Mouse (Mus musculus) neural tube, embryonic 11.5 days (tissue): ENCODE results near the gene Alk. TPM values are rescaled to one million over a fixed set of nuclear protein-coding genes. Genes with fewer than 3 reads are reported as not detected.

Experiments
- ATAC-seq: fragments of 200-750 bp; cut with Nextera tagmentation; 2 replicates; pipeline ENCODE4 v1.8.0; 2017; ENCODE audit warnings: moderate number of reproducible peaks, mild to moderate bottlenecking, moderate TSS enrichment, moderate library complexity; ENCODE audit not compliant: insufficient read depth, low FRiP score, low TSS enrichment
- DNase-seq: peaks from one replicate; pipeline ENCODE4 v3.0.0-alpha.2; 2015; ENCODE audit warnings: low spot score
- H3K27ac ChIP-seq: fragments of 300-500 bp; sonication (generic); 2 replicates; pipeline ENCODE4 v1.5.1; 2014; ENCODE audit warnings: low read depth, mild to moderate bottlenecking, low read length
- H3K27me3 ChIP-seq: fragments of 300-500 bp; sonication (generic); 2 replicates; pipeline ENCODE4 v1.6.1; 2014; ENCODE audit warnings: mild to moderate bottlenecking, low read length, mixed read lengths; ENCODE audit not compliant: control insufficient read depth, insufficient read depth
- H3K36me3 ChIP-seq: fragments of 300-500 bp; sonication (generic); 2 replicates; pipeline ENCODE4 v1.6.1; 2014; ENCODE audit warnings: mild to moderate bottlenecking, low read length, moderate library complexity, mixed read lengths; ENCODE audit not compliant: control insufficient read depth, insufficient read depth
- H3K4me1 ChIP-seq: fragments of 300-500 bp; sonication (generic); 2 replicates; pipeline ENCODE4 v1.6.1; 2014; ENCODE audit warnings: low read length, mixed read lengths; ENCODE audit not compliant: control insufficient read depth, insufficient read depth
- H3K4me2 ChIP-seq: fragments of 300-500 bp; sonication (generic); 2 replicates; pipeline ENCODE4 v1.6.1; 2014; ENCODE audit warnings: low read depth, mild to moderate bottlenecking, moderate library complexity
- H3K4me3 ChIP-seq: fragments of 300-500 bp; sonication (generic); 2 replicates; pipeline ENCODE4 v1.5.1; 2014; ENCODE audit warnings: low read depth, low read length
- H3K9ac ChIP-seq: fragments of 300-500 bp; sonication (generic); 2 replicates; pipeline ENCODE4 v1.6.1; 2014; ENCODE audit warnings: mild to moderate bottlenecking, low read length
- H3K9me3 ChIP-seq: fragments of 300-500 bp; sonication (generic); 2 replicates; pipeline ENCODE4 v1.6.1; 2016; ENCODE audit warnings: low read length; ENCODE audit not compliant: control insufficient read depth
- WGBS: fragments of 180-500 bp; shearing (Covaris S2); extraction: QIAGEN DNeasy Blood & Tissue Kit; methylation state at CpG from one replicate; pipeline ENCODE4 v1.1.7; 2014; 5-methylcytosine and 5-hydroxymethylcytosine counted together
- polyA plus RNA-seq: library from polyadenylated mRNA; unstranded; fragments of >200 nt; fragmentation: Nextera tagmentation; extraction: Ambion mirVana; gene quantifications from 2 replicates; pipeline ENCODE4 v1.2.1, GENCODE M21; 2014

Alk gene
- polyA plus RNA-seq, 1 experiment from 2014 or later: 0.40 TPM

DNA sequence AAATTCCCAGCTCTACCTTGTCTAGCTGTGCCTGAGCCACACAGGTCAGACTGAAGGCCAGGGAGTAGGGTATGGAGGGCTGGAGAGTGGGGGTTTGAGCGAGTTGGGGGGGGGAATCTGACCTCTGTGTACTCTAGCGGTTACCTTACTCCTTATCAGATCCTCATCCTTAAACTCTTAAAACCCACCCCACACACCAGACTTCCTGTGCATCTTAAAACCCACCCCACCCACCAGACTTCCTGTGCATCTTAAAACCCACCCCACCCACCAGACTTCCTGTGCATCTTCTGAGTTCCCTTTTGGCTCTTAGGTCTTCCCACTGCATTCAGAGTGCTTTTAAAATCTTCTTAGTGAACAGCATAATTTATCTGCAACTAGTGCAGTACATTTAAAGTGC, 422.0 kb downstream of the Alk start:
- H3K4me2 ChIP-seq: no peak overlapping the region
- ATAC-seq (no peak), DNase-seq (no peak)
- no peaks in the 10 kb centered on the region for H3K4me1 ChIP-seq
- no peaks in the 10 kb centered on the region for H3K27me3 ChIP-seq
- no peak overlapping the region for H3K4me3 ChIP-seq
- H3K36me3 ChIP-seq: no peaks in the 10 kb centered on the region
- 85% methylated on average over 2 of the region's 2 CpGs for WGBS
- no peak overlapping the region for H3K9ac ChIP-seq
- H3K9me3 ChIP-seq: no peaks in the 10 kb centered on the region
- no peak overlapping the region for H3K27ac ChIP-seq

GRCm38 (mm10) chr17:72180200-72180599, 424.2 kb downstream of the Alk start:
- H3K36me3 ChIP-seq: no peaks in the 10 kb centered on the region
- no peak overlapping the region for H3K4me3 ChIP-seq
- 95% methylated on average over 9 of the region's 9 CpGs for WGBS
- H3K9ac ChIP-seq: no peak overlapping the region
- ATAC-seq (no peak), DNase-seq (no peak)
- H3K9me3 ChIP-seq: no peaks in the 10 kb centered on the region
- H3K27me3 ChIP-seq: no peaks in the 10 kb centered on the region
- H3K27ac ChIP-seq: no peak overlapping the region
- H3K4me1 ChIP-seq: no peaks in the 10 kb centered on the region
- no peak overlapping the region for H3K4me2 ChIP-seq

- H3K27me3 ChIP-seq: no peaks in the 10 kb centered on the region
- 91% methylated on average over 14 of the region's 14 CpGs for WGBS
- no peaks in the 10 kb centered on the region for H3K9me3 ChIP-seq
- no peak for ATAC-seq
- no peaks in the 10 kb centered on the region for H3K36me3 ChIP-seq
- H3K27ac ChIP-seq: no peak overlapping the region
- no peak overlapping the region for H3K9ac ChIP-seq
- H3K4me1 ChIP-seq: no peaks in the 10 kb centered on the region
- DNase-seq: no peak
- H3K4me3 ChIP-seq: no peak overlapping the region
- no peak overlapping the region for H3K4me2 ChIP-seq
Measured at GRCm38 (mm10) chr17:72179722-72180140, 424.7 kb downstream of the Alk start.

DNA sequence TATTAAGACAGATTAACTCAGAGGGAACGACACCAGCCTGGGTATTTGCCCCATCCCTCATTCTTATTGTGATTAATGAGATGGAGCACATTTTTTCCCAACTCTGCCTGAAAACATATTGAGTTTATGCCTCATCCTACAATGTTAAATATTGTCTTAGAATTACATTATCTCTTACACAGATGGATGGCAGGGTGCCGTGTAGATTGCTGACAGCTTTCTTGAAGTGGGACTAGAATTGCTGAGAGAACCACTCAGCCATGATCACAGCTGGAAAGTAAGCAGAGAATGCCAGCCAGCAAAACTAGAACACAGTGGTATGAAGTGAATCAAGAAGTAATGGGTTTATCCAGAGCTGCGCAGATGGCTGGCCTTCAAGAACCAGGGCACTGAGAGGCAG, 430.6 kb downstream of the Alk start:
- Histone ChIP-seq H3K4me3 (no peak overlapping the region), H3K27me3 (no peaks in the 10 kb centered on the region), H3K9me3 (no peaks in the 10 kb centered on the region), H3K9ac (no peak overlapping the region), H3K27ac (no peak overlapping the region), H3K4me2 (no peak overlapping the region), H3K36me3 (no peaks in the 10 kb centered on the region), H3K4me1 (no peaks in the 10 kb centered on the region)
- 76% methylated on average over 3 of the region's 3 CpGs for WGBS
- DNase-seq (no peak), ATAC-seq (no peak)

DNA sequence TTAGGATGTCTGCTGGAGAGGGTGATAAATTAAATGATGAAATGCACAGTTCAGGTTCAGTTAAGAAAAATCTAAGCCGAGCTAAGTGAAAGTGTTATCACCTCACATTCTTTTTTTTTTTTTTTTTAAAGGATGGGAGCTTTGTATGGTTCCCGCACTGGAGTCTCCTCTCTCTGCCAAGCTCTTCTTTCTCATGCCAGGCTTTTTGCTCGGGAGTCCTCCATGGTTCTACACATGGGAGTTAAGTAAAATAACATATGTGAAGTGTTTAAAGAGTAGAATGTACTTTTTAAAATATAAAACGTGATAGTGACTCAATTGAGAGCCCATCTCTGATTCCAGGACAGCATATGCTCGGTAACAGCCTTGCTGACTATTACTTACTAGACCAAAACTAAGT, 436.3 kb downstream of the Alk start:
- DNase-seq (no peak), ATAC-seq (no peak)
- Histone ChIP-seq H3K4me2 (no peak overlapping the region), H3K4me1 (no peaks in the 10 kb centered on the region), H3K36me3 (no peaks in the 10 kb centered on the region), H3K27me3 (no peaks in the 10 kb centered on the region), H3K27ac (no peak overlapping the region), H3K9me3 (no peaks in the 10 kb centered on the region), H3K9ac (no peak overlapping the region), H3K4me3 (no peak overlapping the region)
- 77% methylated on average over 5 of the region's 5 CpGs for WGBS

GRCm38 (mm10) chr17:72158857-72159385, 445.5 kb downstream of the Alk start:
- DNase-seq: no peak
- ATAC-seq: no peak
- no peaks in the 10 kb centered on the region for H3K9me3 ChIP-seq
- no peak overlapping the region for H3K27ac ChIP-seq
- 62% methylated on average over 5 of the region's 5 CpGs for WGBS
- no peaks in the 10 kb centered on the region for H3K4me1 ChIP-seq
- H3K4me3 ChIP-seq: no peak overlapping the region
- H3K9ac ChIP-seq: no peak overlapping the region
- H3K36me3 ChIP-seq: no peaks in the 10 kb centered on the region
- H3K4me2 ChIP-seq: no peak overlapping the region
- no peaks in the 10 kb centered on the region for H3K27me3 ChIP-seq

- no peaks in the 10 kb centered on the region for H3K27me3 ChIP-seq
- no peak overlapping the region for H3K4me3 ChIP-seq
- H3K36me3 ChIP-seq: no peaks in the 10 kb centered on the region
- ATAC-seq: no peak
- no peaks in the 10 kb centered on the region for H3K9me3 ChIP-seq
- no peaks in the 10 kb centered on the region for H3K4me1 ChIP-seq
- no peak for DNase-seq
- WGBS: 75% methylated on average over 10 of the region's 10 CpGs
- no peak overlapping the region for H3K27ac ChIP-seq
- H3K9ac ChIP-seq: no peak overlapping the region
- no peak overlapping the region for H3K4me2 ChIP-seq
Measured at GRCm38 (mm10) chr17:72157830-72158629, 446.4 kb downstream of the Alk start.

DNA sequence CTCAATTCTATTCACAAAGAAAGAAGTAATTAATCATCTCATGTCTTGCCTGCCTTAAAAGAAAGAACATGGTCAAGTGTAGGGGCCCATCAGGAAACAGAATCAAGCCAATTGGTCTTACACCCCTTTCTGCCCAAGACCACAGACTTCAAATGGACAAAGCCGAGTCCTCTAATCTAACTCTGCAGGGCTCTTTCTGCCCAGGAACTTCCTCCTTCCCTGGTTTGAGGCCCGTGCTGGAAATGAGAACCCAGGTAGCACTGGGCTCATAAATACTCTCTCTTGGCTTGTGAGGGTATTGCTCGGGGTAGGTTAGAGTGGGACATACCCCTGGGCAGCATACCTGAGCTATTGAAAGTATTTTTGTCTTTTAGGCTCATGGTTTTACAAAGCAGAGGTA, 451.4 kb downstream of the Alk start:
- WGBS: 88% methylated on average over 3 of the region's 3 CpGs
- ATAC-seq: no peak
- no peak overlapping the region for H3K4me2 ChIP-seq

GRCm38 (mm10) chr17:72144946-72145598, 459.4 kb downstream of the Alk start:
- Histone ChIP-seq H3K9me3 (no peaks in the 10 kb centered on the region), H3K9ac (no peak overlapping the region), H3K4me2 (no peak overlapping the region), H3K27ac (no peak overlapping the region), H3K4me3 (no peak overlapping the region), H3K27me3 (no peaks in the 10 kb centered on the region), H3K36me3 (no peaks in the 10 kb centered on the region), H3K4me1 (no peaks in the 10 kb centered on the region)
- no peak; the same call in 1 of the 2 replicates for ATAC-seq
- WGBS: 72% methylated on average over 7 of the region's 7 CpGs
- no peak for DNase-seq

More for the DNA sequence above, 451.4 kb downstream of the Alk start:
- H3K27ac ChIP-seq: no peak overlapping the region
- H3K27me3 ChIP-seq: no peaks in the 10 kb centered on the region
- no peaks in the 10 kb centered on the region for H3K4me1 ChIP-seq
- no peaks in the 10 kb centered on the region for H3K36me3 ChIP-seq
- H3K4me3 ChIP-seq: no peak overlapping the region
- no peak for DNase-seq
- no peaks in the 10 kb centered on the region for H3K9me3 ChIP-seq
- no peak overlapping the region for H3K9ac ChIP-seq
